20 mouse cellular contexts compared by ENCODE assay signal in genomic region chr17:80014361-80014809, GRCm38 (mm10). TPM values are rescaled to one million over a fixed set of nuclear protein-coding genes. Genes with fewer than 3 reads are reported as not detected.
A peak's percentile ranks its signal among the peaks of the same experiment; 100 is the strongest.
DNase-seq lines count a peak whose midpoint lies in the region; ATAC-seq and TF ChIP-seq lines count a peak whose summit lies in the region.
"Had no signal": no experiment of that assay in that cellular context is flagged by ENCODE, and none has a peak within 500 bp of the region (broad histone marks: within the 10 kb centered on the region; RNA-seq: fewer than 3 reads in every experiment).

No protein-coding gene starts in this region.

- TF ChIP-seq EP300 in liver, postnatal 0 days (IDR thresholded peaks at IDR 0.05; ENCODE audit: low read depth): peak; percentile 92

- no peak overlapping the region for H3K9ac ChIP-seq in forebrain, postnatal 0 days
- no peak overlapping the region for H3K9ac ChIP-seq in forebrain, embryonic 14.5 days (ENCODE audit: low read length)
- H3K9ac ChIP-seq in liver, embryonic 11.5 days (ENCODE audit: low read depth, low read length): no peak overlapping the region
- H3K9ac ChIP-seq in liver, postnatal 0 days (replicated peaks): no peak overlapping the region
- H3K9ac ChIP-seq in midbrain, postnatal 0 days (replicated peaks; ENCODE audit: low read length, poor library complexity, severe bottlenecking): no peak overlapping the region
- H3K9ac ChIP-seq: forebrain, embryonic 15.5 days; midbrain, embryonic 12.5 days; neural tube, embryonic 13.5 days had no signal

- no peak for DNase-seq in forebrain, postnatal 0 days
- no peak for DNase-seq in forebrain, embryonic 14.5 days (ENCODE audit: low spot score)
- DNase-seq in liver, embryonic 11.5 days (ENCODE audit: low spot score): no peak
- no peak for DNase-seq in liver
- DNase-seq in liver, postnatal 0 days: no peak
- no peak for DNase-seq in midbrain, postnatal 0 days (ENCODE audit: low spot score)
- no peak for DNase-seq in heart, postnatal 4 days
- DNase-seq: adrenal gland, postnatal 14 days; cerebellum, adult 18-20 months; kidney, adult 18-20 months; lung, adult 2 months; right cerebral cortex, adult 18-20 months; thymus, adult 2 months had no signal

- TF ChIP-seq CTCF in forebrain, postnatal 0 days (IDR thresholded peaks at IDR 0.05; ENCODE audit: low read depth): no peak
- no peak for TF ChIP-seq CTCF in liver, postnatal 0 days (IDR thresholded peaks at IDR 0.05; ENCODE audit: low read depth)
- TF ChIP-seq CTCF in midbrain, postnatal 0 days (IDR thresholded peaks at IDR 0.05): no peak

- H3K9me3 ChIP-seq in forebrain, postnatal 0 days (ENCODE audit: low read length): no peaks in the 10 kb centered on the region
- H3K9me3 ChIP-seq in forebrain, embryonic 14.5 days (replicated peaks; ENCODE audit: control insufficient read depth, low read length): no peaks in the 10 kb centered on the region
- H3K9me3 ChIP-seq in liver, embryonic 11.5 days (ENCODE audit: control insufficient read depth, low read length): no peaks in the 10 kb centered on the region
- H3K9me3 ChIP-seq in erythroblast, embryonic 14.5 days (ENCODE audit: control insufficient read depth, low read length): no peaks in the 10 kb centered on the region
- no peaks in the 10 kb centered on the region for H3K9me3 ChIP-seq in liver, postnatal 0 days (ENCODE audit: low read length)
- no peaks in the 10 kb centered on the region for H3K9me3 ChIP-seq in midbrain, postnatal 0 days (ENCODE audit: low read length)
- H3K9me3 ChIP-seq: embryonic facial prominence, embryonic 10.5 days; forebrain, embryonic 15.5 days; midbrain, embryonic 12.5 days; neural tube, embryonic 13.5 days had no signal

- H3K27me3 ChIP-seq in forebrain, postnatal 0 days (ENCODE audit: insufficient read depth, low read length): no peaks in the 10 kb centered on the region
- H3K27me3 ChIP-seq in forebrain, embryonic 14.5 days (replicated peaks; ENCODE audit: control insufficient read depth, insufficient read depth, low read length): no peaks in the 10 kb centered on the region
- no peaks in the 10 kb centered on the region for H3K27me3 ChIP-seq in liver, embryonic 11.5 days (replicated peaks; ENCODE audit: control insufficient read depth, insufficient read depth, low read length)
- 0 out of 2 replicates have a peak, but pooled peaks cover 2% of the 10 kb centered on the region for H3K27me3 ChIP-seq in erythroblast, embryonic 14.5 days (ENCODE audit: control insufficient read depth)
- H3K27me3 ChIP-seq in liver, postnatal 0 days (ENCODE audit: insufficient read depth, low read length): no peaks in the 10 kb centered on the region
- H3K27me3 ChIP-seq in midbrain, postnatal 0 days (ENCODE audit: insufficient read depth, low read length): no peaks in the 10 kb centered on the region
- H3K27me3 ChIP-seq: forebrain, embryonic 15.5 days; midbrain, embryonic 12.5 days; neural tube, embryonic 13.5 days had no signal

- H3K4me3 ChIP-seq in forebrain, postnatal 0 days (ENCODE audit: low read depth, low read length): no peak overlapping the region
- H3K4me3 ChIP-seq in forebrain, embryonic 14.5 days (ENCODE audit: low read depth, low read length): no peak overlapping the region
- 0 out of 2 replicates have a peak overlapping the region, but pooled peaks have one; percentile 12 for H3K4me3 ChIP-seq in liver, embryonic 11.5 days (ENCODE audit: low read depth, low read length)
- H3K4me3 ChIP-seq in erythroblast, embryonic 14.5 days (replicated peaks): peak overlapping the region; percentile 8
- H3K4me3 ChIP-seq in liver, postnatal 0 days (ENCODE audit: low read depth, low read length): no peak overlapping the region
- H3K4me3 ChIP-seq in midbrain, postnatal 0 days (ENCODE audit: low read depth, low read length): no peak overlapping the region
- H3K4me3 ChIP-seq: embryonic facial prominence, embryonic 10.5 days; forebrain, embryonic 15.5 days; midbrain, embryonic 12.5 days; neural tube, embryonic 13.5 days had no signal

- no peak overlapping the region for H3K4me2 ChIP-seq in forebrain, postnatal 0 days (ENCODE audit: low read depth)
- H3K4me2 ChIP-seq in forebrain, embryonic 14.5 days (ENCODE audit: low read length): no peak overlapping the region
- H3K4me2 ChIP-seq in liver, embryonic 11.5 days: peak overlapping the region; percentile 54
- H3K4me2 ChIP-seq in liver, postnatal 0 days (ENCODE audit: low read depth, low read length): peak overlapping the region; percentile 40
- no peak overlapping the region for H3K4me2 ChIP-seq in midbrain, postnatal 0 days (ENCODE audit: low read depth, low read length, poor library complexity, severe bottlenecking)
- H3K4me2 ChIP-seq: forebrain, embryonic 15.5 days; midbrain, embryonic 12.5 days; neural tube, embryonic 13.5 days had no signal

- ATAC-seq in forebrain, postnatal 0 days: peak; percentile 70; the same call in 1 of the 2 replicates
- ATAC-seq in forebrain, embryonic 14.5 days: no peak
- ATAC-seq in liver, embryonic 11.5 days (replicated peaks; ENCODE audit: low FRiP score): peak; percentile 93
- ATAC-seq in liver, postnatal 0 days: peak; percentile 75
- no peak for ATAC-seq in midbrain, postnatal 0 days (ENCODE audit: low FRiP score)
- ATAC-seq: forebrain, embryonic 15.5 days had no signal

- no peaks in the 10 kb centered on the region for H3K36me3 ChIP-seq in forebrain, postnatal 0 days (ENCODE audit: insufficient read depth)
- no peaks in the 10 kb centered on the region for H3K36me3 ChIP-seq in forebrain, embryonic 14.5 days (ENCODE audit: control insufficient read depth, insufficient read depth, low read length)
- H3K36me3 ChIP-seq in liver, embryonic 11.5 days (ENCODE audit: control insufficient read depth, insufficient read depth, low read length): no peaks in the 10 kb centered on the region
- H3K36me3 ChIP-seq in erythroblast, embryonic 14.5 days (ENCODE audit: control insufficient read depth): no peaks in the 10 kb centered on the region
- no peaks in the 10 kb centered on the region for H3K36me3 ChIP-seq in liver, postnatal 0 days (replicated peaks; ENCODE audit: insufficient read depth, low read length)
- no peaks in the 10 kb centered on the region for H3K36me3 ChIP-seq in midbrain, postnatal 0 days (ENCODE audit: insufficient read depth, low read length)
- H3K36me3 ChIP-seq: embryonic facial prominence, embryonic 10.5 days; forebrain, embryonic 15.5 days; midbrain, embryonic 12.5 days; neural tube, embryonic 13.5 days had no signal

- 76% methylated on average over 8 of the region's 8 CpGs for WGBS in forebrain, postnatal 0 days
- WGBS in forebrain, embryonic 14.5 days: 85% methylated on average over 8 of the region's 8 CpGs
- 45% methylated on average over 8 of the region's 8 CpGs for WGBS in liver, embryonic 11.5 days
- WGBS in liver, postnatal 0 days (ENCODE audit: insufficient replicate concordance): 49% methylated on average over 8 of the region's 8 CpGs
- WGBS in midbrain, postnatal 0 days: 89% methylated on average over 8 of the region's 8 CpGs

- no peaks in the 10 kb centered on the region for H3K4me1 ChIP-seq in forebrain, postnatal 0 days (ENCODE audit: insufficient read depth)
- no peaks in the 10 kb centered on the region for H3K4me1 ChIP-seq in forebrain, embryonic 14.5 days (ENCODE audit: control insufficient read depth, insufficient read depth, low read length)
- peaks cover 31% of the 10 kb centered on the region for H3K4me1 ChIP-seq in liver, embryonic 11.5 days (replicated peaks; ENCODE audit: control insufficient read depth, insufficient read depth, low read length)
- peaks cover 44% of the 10 kb centered on the region for H3K4me1 ChIP-seq in erythroblast, embryonic 14.5 days (ENCODE audit: control insufficient read depth)
- peaks cover 5% of the 10 kb centered on the region; the same call in 1 of the 2 replicates for H3K4me1 ChIP-seq in liver, postnatal 0 days (ENCODE audit: insufficient read depth)
- no peaks in the 10 kb centered on the region for H3K4me1 ChIP-seq in midbrain, postnatal 0 days (ENCODE audit: insufficient read depth, low read length)

- no peak overlapping the region for H3K27ac ChIP-seq in forebrain, postnatal 0 days (ENCODE audit: low read depth, low read length)
- no peak overlapping the region for H3K27ac ChIP-seq in forebrain, embryonic 14.5 days (ENCODE audit: low read depth, low read length)
- H3K27ac ChIP-seq in liver, embryonic 11.5 days (ENCODE audit: low read depth, low read length): peak overlapping the region; percentile 21; the same call in 1 of the 2 replicates
- H3K27ac ChIP-seq in liver, postnatal 0 days (ENCODE audit: low read depth): no peak overlapping the region
- H3K27ac ChIP-seq in midbrain, postnatal 0 days (ENCODE audit: low read depth, low read length): no peak overlapping the region
- H3K27ac ChIP-seq: embryonic facial prominence, embryonic 10.5 days; forebrain, embryonic 15.5 days; kidney, postnatal 0 days; macrophage; midbrain, embryonic 12.5 days; neural tube, embryonic 13.5 days had no signal

RNA-seq across cellular contexts. Expression of gene Hnrnpll, which starts 47.7 kb away (rescaled TPM):
- 60.2 and 67.6 TPM in 2 replicates for total RNA-seq in forebrain, postnatal 0 days (2014; rRNA removed)
- 42.3 and 49.7 TPM in 2 replicates for polyA plus RNA-seq in forebrain, postnatal 0 days (2015; fragmentation: Nextera tagmentation; extraction: Ambion mirVana)
- polyA plus RNA-seq in forebrain, embryonic 14.5 days (2014; fragmentation: Nextera tagmentation; extraction: Ambion mirVana): 75.5 and 86.8 TPM in 2 replicates
- polyA plus RNA-seq in liver, embryonic 11.5 days (2014; fragmentation: Nextera tagmentation; extraction: Ambion mirVana): 57.2 and 65.9 TPM in 2 replicates
- 2.5 TPM in 2 replicates for polyA plus RNA-seq in erythroblast, embryonic 14.5 days (2012)
- 13.4 and 14.9 TPM in 2 replicates for polyA plus RNA-seq in liver, postnatal 0 days (2015; fragmentation: Nextera tagmentation; extraction: Ambion mirVana)
- 56.1 and 64.5 TPM in 2 replicates for total RNA-seq in midbrain, postnatal 0 days (2014; rRNA removed)
- 36.3 and 38.5 TPM in 2 replicates for polyA plus RNA-seq in midbrain, postnatal 0 days (2015; fragmentation: Nextera tagmentation; extraction: Ambion mirVana)
- total RNA-seq in heart, postnatal 4 days (2021): 10 to 100 TPM; 51.1 to 57.8 TPM

Comparison
In these comparisons a context has a peak if more than half of its experiments do, and no peak if none do; other contexts are left out.
1. ATAC-seq: peak in forebrain, postnatal 0 days (single experiment), liver, embryonic 11.5 days (single experiment) and liver, postnatal 0 days (single experiment); none in forebrain, embryonic 14.5 days (single experiment) and midbrain, postnatal 0 days (single experiment).
2. H3K4me3 ChIP-seq: peak in liver, embryonic 11.5 days (single experiment) and erythroblast, embryonic 14.5 days (single experiment); none in forebrain, postnatal 0 days (single experiment), forebrain, embryonic 14.5 days (single experiment), liver, postnatal 0 days (single experiment) and midbrain, postnatal 0 days (single experiment).
3. H3K4me2 ChIP-seq: peak in liver, embryonic 11.5 days (single experiment) and liver, postnatal 0 days (single experiment); none in forebrain, postnatal 0 days (single experiment), forebrain, embryonic 14.5 days (single experiment) and midbrain, postnatal 0 days (single experiment).